Mouse (Mus musculus) heart, adult 8-10 months (tissue): ENCODE results near the gene Tmem82. TPM values are rescaled to one million over a fixed set of nuclear protein-coding genes. Genes with fewer than 3 reads are reported as not detected.
A peak's percentile ranks its signal among the peaks of the same experiment; 100 is the strongest.
"Not testable (repeated sequence)": the region's sequence is repeated elsewhere in the genome, so short reads cannot be mapped to it uniquely, and the experiment has no call there.

Source experiments
- DNase-seq: peaks from one replicate; pipeline ENCODE4 v3.0.0; 2022; ENCODE audit warnings: low spot score
- total RNA-seq, 4 experiments: library from RNA; stranded (reverse); gene quantifications; 2 replicates each; pipeline ENCODE4 v1.2.4; 2022

Tmem82 gene
- total RNA-seq, 4 experiments from 2014 or later, result 15.0 to 19.3 (median 16.5) TPM

DNA sequence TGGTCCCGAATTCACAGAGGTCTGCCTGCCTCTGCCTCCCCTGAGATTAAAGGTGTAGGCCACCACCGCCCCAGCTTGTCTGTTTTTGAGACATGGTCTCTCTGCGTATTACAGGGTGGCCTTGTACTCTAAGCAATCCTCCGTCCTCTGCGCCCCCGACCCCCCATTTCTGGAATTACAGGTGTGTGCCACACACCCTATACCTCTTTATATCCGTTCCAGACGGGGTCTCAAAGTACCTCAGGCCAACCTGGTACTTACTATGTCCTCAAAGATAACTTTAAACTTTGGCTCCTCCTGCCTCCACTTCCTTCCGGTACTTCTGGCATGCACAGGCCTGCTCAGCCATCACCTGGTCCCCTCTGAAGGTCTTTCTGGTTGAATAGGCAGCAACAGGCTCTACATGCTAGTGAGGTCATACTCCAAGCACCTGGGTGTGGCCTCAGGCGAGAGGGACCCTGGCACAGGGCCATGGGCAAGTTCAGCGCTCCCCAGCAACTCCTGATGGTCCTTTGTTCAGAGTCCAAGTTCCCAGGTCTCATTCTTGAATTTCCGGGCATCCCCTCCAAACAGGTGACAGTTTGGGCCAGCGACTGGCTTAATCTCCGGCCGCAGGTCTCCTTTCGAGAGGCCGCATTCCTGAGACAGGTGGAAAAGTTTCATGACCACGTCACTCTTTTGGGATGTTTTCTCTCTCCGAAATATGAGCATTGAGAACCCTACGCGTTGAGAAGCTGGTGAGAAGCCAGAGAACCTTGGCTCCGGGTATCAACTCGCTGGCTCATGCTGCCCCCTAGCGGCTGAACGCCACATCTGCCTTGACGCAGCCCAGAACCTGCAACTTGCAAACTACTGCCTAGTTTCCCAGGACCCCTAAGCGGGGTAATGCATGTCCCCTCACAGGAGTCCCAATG, 43.4 kb downstream of the Tmem82 start:
- peak; percentile 87 for DNase-seq

DNA sequence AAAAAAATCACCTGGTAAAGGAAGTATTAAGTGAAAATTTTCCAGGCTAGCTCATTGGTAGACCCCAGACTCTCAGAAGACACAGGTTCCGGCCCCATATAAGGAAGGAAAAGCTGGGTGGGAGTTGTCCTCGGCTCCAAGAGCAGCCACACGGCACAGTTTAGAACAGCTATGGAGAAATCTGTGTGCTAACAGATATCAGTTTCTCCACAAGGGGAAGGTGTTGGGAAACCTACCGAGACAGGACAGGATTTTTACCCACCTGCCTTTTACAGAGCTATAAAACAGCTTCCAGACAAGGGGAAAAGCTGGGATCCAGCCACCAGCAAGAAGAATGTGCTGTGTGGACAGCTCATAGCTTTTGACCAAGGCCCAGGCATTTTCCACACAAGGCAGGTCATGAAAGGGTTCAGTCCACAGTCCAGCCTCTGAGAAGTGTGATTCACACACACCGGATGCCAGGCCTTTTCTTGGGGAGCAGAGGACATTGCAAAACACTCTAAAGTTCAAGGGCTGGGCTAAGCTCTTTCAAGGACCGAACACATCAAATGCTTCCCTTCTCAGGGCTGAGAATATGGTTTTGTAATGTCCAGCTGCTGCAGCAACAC, 45.0 kb downstream of the Tmem82 start:
- DNase-seq, result no peak

DNA sequence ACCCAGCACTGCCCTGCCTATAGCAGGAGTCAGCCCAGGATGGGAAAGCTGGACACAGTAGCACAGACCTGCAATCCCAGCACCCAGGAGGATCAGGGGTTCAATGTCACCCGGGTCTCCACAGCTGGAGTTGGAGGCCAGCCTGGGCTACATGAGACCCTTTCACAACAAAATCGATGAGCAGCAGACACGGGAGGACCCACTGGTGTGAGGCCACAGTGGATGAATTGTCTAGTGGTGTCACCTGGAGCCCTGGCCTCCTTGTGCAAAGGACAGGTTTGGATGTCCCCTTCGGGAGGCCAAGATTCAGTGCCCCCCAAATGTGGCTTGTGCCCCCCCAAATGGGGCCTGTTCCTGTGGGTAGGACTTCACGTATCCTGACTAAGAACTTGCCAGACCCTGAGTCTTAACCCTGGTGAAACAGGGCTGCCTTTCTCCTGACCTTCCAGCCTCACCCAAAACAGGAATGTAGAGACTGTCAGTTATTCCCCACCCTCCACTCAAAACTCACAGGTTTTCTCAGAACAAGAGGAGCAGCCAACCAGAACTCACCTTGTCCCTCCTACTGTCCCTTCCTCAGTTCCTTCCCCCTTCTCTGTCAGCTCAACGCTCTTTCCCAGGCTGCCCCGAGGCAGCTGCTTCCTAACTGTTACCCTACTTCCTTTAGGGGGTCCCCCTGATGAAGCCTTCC, 45.6 kb downstream of the Tmem82 start:
- no peak for DNase-seq

DNA sequence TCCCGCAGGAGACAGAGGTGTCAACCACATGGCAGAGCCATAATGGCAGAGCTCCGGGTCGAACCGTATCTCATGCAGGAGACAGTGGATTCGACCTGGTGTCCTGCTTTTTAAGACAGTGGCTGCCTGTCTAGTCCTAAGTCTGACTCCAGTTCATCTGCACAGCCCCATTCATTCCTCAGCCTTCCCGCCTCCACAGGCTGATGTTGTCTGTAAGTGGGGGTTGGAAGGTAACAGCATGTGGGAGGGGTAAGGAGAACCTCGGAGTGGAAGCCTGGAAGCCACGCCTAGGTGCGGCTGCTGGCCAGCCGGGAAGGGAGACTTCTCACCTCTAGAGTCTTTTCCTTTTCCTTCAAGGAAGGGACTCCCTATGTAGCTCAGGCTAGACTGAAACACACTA, 46.5 kb downstream of the Tmem82 start:
- no peak for DNase-seq

DNA sequence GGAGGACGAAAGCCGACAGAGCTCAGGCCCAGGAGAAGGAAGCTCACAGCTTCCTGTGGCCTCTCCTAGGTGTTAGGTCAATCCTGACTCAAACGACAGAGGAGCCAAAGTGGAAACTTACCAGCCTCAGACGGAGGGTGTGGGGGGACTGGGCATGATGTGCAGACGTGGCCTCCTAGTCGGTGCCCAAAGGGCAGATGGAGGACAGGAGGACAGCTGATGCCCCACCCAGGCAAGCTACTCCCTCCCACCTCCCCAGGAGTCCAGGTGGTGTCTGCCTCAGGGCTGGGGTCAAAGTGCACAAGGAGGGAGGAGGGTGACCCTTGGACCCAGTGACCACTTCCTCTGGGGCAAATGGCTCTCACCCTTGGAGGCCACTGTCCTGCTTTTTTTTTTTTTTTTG, 47.1 kb downstream of the Tmem82 start:
- DNase-seq, result peak; percentile 29

DNA sequence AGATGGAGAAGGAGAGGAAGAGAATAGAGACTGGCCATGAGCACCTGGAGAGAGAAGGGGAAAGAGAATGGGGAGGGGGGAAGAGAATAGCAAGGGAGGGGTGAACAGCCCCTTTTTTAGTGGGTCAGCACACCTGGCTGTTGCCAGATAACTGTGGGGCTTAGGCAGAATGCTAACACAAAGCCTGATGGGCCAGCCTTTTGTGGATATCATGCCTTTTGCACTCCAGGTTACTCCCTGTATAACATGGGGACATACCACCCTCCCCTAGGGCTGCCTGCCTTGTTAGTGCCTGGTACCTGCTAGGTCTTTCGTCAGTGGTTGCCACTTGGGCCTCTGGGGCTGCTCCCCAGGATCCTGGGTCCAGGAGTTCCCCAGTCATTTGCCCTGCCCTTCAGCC, 47.6 kb downstream of the Tmem82 start:
- no peak for DNase-seq

DNA sequence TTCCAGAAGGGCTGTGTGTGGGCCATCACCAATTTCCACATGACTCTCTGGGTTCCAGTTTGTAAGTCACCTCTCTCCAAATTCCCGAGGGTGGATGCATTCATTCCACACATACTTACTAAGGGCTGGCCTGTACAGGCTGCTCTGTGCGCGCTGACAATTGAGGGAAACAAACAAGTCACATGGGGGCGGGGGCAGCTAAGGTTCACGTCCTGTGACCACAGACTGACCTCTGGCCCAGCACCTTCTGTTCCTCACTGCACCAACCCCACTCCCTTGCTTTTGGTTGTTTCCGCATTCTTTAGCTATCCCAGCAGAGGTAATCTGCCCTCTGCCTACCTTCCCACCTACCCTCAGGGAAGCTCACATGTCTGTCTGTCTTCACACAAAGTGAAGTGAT, 48.4 kb downstream of the Tmem82 start:
- DNase-seq, result peak; percentile 79

DNA sequence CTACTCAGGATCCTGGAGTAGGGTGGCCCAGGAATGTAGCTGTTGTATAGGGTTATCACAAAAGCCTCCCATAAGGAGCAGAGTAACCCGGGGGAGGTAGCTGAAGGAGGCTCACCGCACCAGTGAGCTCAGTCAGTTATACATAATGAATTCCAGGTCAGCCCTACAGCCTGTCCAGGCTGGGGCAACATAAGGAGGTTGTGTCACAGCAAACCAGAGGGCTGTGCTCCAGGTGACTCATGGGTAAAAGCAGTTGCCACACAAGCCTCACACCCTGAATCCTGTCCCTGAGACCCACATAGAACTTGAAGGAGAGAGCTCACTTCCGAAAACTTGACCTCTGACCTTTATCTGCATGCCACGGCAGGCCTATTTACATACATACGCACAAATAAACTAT, 49.5 kb downstream of the Tmem82 start:
- DNase-seq, result no peak

DNA sequence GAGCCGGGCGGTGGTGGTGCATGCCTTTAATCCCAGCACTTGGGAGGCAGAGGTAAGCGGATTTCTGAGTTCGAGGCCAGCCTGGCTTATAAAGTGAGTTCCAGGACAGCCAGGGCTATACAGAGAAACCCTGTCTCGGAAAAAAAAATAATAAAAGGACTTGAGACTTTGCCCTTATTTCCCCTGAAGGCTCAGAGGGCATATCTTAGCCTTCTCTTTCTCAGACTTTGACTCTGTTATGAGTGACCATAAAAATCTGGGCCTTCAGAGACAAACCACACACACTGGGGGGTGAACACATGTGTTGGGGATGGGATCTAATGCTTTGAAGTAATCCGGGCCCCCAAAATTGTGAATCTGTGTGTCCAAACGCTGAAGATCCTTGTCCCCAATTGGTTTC, 51.3 kb downstream of the Tmem82 start:
- DNase-seq, result not testable (repeated sequence)

DNA sequence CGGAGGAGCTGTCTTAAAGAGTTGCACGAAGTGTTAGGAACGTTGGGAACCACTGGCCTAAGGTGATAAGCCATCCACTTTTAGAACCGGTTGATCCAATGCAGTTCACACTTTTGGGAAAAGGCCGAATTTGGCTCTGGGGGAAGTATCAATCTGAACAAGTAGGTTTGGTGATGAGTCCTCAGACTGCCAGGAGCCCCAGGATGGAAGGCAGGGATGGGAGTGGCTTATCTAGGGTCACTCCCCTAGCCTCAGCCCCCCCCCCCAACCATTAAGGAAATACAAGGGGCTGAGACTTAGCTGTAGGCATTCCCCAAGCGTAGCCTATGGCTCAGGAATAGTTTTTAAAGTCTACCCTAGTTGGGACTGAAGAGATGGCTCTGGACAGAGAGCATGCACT, 52.2 kb downstream of the Tmem82 start:
- no peak for DNase-seq

DNA sequence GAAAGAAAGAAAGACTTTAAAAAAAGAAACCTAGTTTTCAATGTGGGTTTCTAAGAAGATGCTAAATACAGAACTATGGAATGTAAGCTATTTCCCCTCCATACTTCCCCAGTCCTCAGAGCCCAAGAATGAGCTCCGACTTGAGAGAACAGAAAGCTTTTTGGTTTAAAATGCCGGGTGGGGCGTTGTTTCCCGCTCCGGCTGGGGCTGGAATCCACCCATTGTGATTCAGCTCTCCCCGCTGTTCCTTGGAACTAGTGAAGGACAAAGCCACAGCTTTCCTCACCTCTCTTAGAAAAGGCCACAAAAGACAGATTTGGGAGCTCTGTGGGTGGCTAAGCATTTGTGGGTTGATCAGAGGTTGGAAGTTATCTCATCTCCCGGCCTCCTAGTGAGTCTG, 53.1 kb downstream of the Tmem82 start:
- peak; percentile 59 for DNase-seq

DNA sequence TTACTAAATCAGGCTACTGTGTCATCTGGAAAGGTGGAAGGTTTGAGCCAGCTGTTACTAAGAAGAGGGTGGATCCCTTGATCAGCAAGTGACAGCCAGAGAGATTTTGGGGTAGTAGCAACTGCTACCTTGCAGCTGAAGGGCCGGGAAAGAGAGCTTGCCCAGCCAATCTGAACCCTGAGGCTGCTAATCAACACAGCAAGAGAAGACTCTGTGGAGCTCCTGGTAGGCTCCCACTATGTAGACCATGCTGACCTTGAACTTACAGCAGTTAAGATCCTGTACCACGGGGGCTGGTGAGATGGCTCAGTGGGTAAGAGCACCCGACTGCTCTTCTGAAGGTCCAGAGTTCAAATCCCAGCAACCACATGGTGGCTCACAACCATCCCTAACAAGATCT, 53.8 kb downstream of the Tmem82 start:
- DNase-seq, result no peak

DNA sequence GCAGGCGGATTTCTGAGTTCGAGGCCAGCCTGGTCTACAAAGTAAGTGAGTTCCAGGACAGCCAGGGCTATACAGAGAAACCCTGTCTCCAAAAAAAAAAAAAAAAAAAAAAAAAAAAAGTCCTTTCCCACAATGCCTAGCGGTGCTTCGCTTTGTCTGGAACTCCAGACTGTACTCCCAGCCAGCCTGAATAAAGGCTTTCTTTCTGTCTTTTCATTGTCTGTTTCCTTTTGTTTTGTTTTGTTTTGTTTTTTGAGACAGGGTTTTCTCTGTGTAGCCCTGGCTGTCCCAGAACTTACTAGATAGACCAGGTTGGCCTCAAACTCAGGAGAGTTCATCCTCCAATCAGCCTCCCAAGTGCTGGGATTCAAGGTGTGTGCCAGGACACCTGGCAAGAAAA, 54.2 kb downstream of the Tmem82 start:
- no peak for DNase-seq

Other genes starting within 250 kb of the Tmem82 start
- gene Clcnka, start 219.9 kb downstream of the Tmem82 start, total RNA-seq, result not detected
- 1 to 10 TPM in 1 of 4 experiments, under 1 TPM in 3; 0.33 to 1.5 (median 0.59) TPM for gene Clcnkb, start 202.6 kb downstream of the Tmem82 start, total RNA-seq
- 1,000 to 10,000 TPM; 1,512 to 1,942 (median 1,609) TPM for gene Hspb7, start 197.9 kb downstream of the Tmem82 start, total RNA-seq
- 1 to 10 TPM in 1 of 4 experiments, under 1 TPM in 3; 0.82 to 1.5 (median 0.93) TPM for gene Srarp, start 182.5 kb downstream of the Tmem82 start, total RNA-seq
- 10 to 100 TPM; 24.8 to 28.4 (median 26.5) TPM for gene Zbtb17, start 174.0 kb downstream of the Tmem82 start, total RNA-seq
- 10 to 100 TPM; 29.2 to 32.2 (median 30.1) TPM for gene Spen, start 80.0 kb downstream of the Tmem82 start, total RNA-seq
- 100 to 1,000 TPM; 221 to 281 (median 251) TPM for gene Fblim1, start 12.5 kb downstream of the Tmem82 start, total RNA-seq
- gene Slc25a34, start 5.2 kb upstream of the Tmem82 start, total RNA-seq, result 100 to 1,000 TPM; 124 to 157 (median 144) TPM
- gene Plekhm2, start 46.3 kb upstream of the Tmem82 start, total RNA-seq, result 100 to 1,000 TPM; 113 to 133 (median 117) TPM
- gene Rsc1a1, start 67.0 kb upstream of the Tmem82 start, total RNA-seq, result 1 to 10 TPM in 2 of 4 experiments, not detected in 2; 1.2 to 4.0 TPM
- 10 to 100 TPM; 26.1 to 34.6 (median 29.1) TPM for gene Ddi2, start 104.8 kb upstream of the Tmem82 start, total RNA-seq
- gene Agmat, start 128.0 kb upstream of the Tmem82 start, total RNA-seq, result under 1 TPM in 3 of 4 experiments, not detected in 1; 0.44 to 0.66 (median 0.63) TPM
- gene Dnajc16, start 172.3 kb upstream of the Tmem82 start, total RNA-seq, result 10 to 100 TPM; 23.2 to 28.7 (median 25.0) TPM
- 10 to 100 TPM in 2 of 4 experiments, 1 to 10 TPM in 2; 7.9 to 10.7 (median 10.0) TPM for gene Casp9, start 175.0 kb upstream of the Tmem82 start, total RNA-seq
- gene Cela2a, start 207.5 kb upstream of the Tmem82 start, total RNA-seq, result 1 to 10 TPM in 1 of 4 experiments, not detected in 3; 1.0 TPM
- not detected for gene Ctrc, start 227.7 kb upstream of the Tmem82 start, total RNA-seq